Mouse (Mus musculus) G1E (cell line): ENCODE measurements at regions not wholly inside any gene's neighbourhood (a gene's known extent, or its start where the extent isn't known, plus 50 kb on each side); places are given as distances from the start of the nearest gene placed in this dataset.

Experiments
- CTCF ChIP-seq: IDR thresholded peaks from 2 replicates; pipeline ENCODE4 v1.5.1; 2012; ENCODE audit warnings: low read depth, low read length, inconsistent platforms, mixed read lengths
- GATA1 ChIP-seq: IDR thresholded peaks from 2 replicates; pipeline ENCODE4 v1.6.1; 2012; ENCODE audit warnings: borderline replicate concordance, low read length, inconsistent platforms, mixed read lengths
- POLR2AphosphoS5 ChIP-seq: IDR thresholded peaks from 2 replicates; pipeline ENCODE4 v1.6.1; 2012; ENCODE audit warnings: low read depth, low read length, inconsistent platforms; ENCODE audit not compliant: insufficient replicate concordance
- TAL1 ChIP-seq: conservative IDR thresholded peaks from 2 replicates; pipeline ENCODE4 v1.6.1; 2012; ENCODE audit warnings: low read depth, low read length, inconsistent platforms, mixed read lengths

- TF ChIP-seq CTCF (no peak), GATA1 (no peak), POLR2AphosphoS5 (no peak), TAL1 (no peak)
These were observed 374.6 kb upstream of the Fam49b start for GRCm38 (mm10) chr15:64434908-64435307.
